Mouse (Mus musculus) cerebral cortex, adult 2 months (tissue): Measurements from ENCODE around the gene Tmem80.

Experiments used
- WGBS: fragments of 180-500 bp; shearing (Covaris S2); methylation state at CpG from one replicate; pipeline ENCODE4 v1.1.7; 2018; 5-methylcytosine and 5-hydroxymethylcytosine counted together

Tmem80 gene

GRCm38 (mm10) chr7:141324686-141325085, 2.9 kb upstream of the Tmem80 start:
- WGBS = 73% methylated on average over 1 of the region's 1 CpGs

GRCm38 (mm10) chr7:141326546-141327446, 743 bp upstream of the Tmem80 start:
- WGBS = 3% methylated on average over 35 of the region's 35 CpGs

GRCm38 (mm10) chr7:141328373-141328990, 943 bp downstream of the Tmem80 start:
- WGBS = 8% methylated on average over 24 of the region's 24 CpGs

- WGBS = 81% methylated on average over 6 of the region's 6 CpGs
Measured at GRCm38 (mm10) chr7:141331990-141332389, 4.5 kb downstream of the Tmem80 start.

GRCm38 (mm10) chr7:141335044-141335579, 7.6 kb downstream of the Tmem80 start:
- 51% methylated on average over 2 of the region's 2 CpGs for WGBS

- 48% methylated on average over 4 of the region's 4 CpGs for WGBS
Measured at GRCm38 (mm10) chr7:141335682-141336081, 8.1 kb downstream of the Tmem80 start.

GRCm38 (mm10) chr7:141336296-141336695, 8.8 kb downstream of the Tmem80 start:
- WGBS = 76% methylated on average over 3 of the region's 3 CpGs

GRCm38 (mm10) chr7:141337716-141338416, 10.3 kb downstream of the Tmem80 start:
- WGBS = 80% methylated on average over 3 of the region's 3 CpGs

- 20% methylated on average over 23 of the region's 23 CpGs for WGBS
Measured at GRCm38 (mm10) chr7:141338576-141339131, 11.1 kb downstream of the Tmem80 start, which contains the start of gene Eps8l2. Gene Eps8l2 (plus strand): TSS chr7:141338880.

- 63% methylated on average over 20 of the region's 20 CpGs for WGBS
Measured at GRCm38 (mm10) chr7:141339215-141339920, 11.8 kb downstream of the Tmem80 start.

- WGBS = 89% methylated on average over 7 of the region's 7 CpGs
Measured at GRCm38 (mm10) chr7:141340023-141340422, 12.5 kb downstream of the Tmem80 start.

- WGBS = 86% methylated on average over 6 of the region's 6 CpGs
Measured at GRCm38 (mm10) chr7:141340476-141340875, 12.9 kb downstream of the Tmem80 start.

GRCm38 (mm10) chr7:141341689-141342226, 14.2 kb downstream of the Tmem80 start:
- 93% methylated on average over 10 of the region's 10 CpGs for WGBS

- WGBS = 53% methylated on average over 2 of the region's 2 CpGs
Measured at GRCm38 (mm10) chr7:141343230-141343629, 15.7 kb downstream of the Tmem80 start.

GRCm38 (mm10) chr7:141343696-141344095, 16.2 kb downstream of the Tmem80 start:
- WGBS = 76% methylated on average over 7 of the region's 7 CpGs

- WGBS = 94% methylated on average over 5 of the region's 5 CpGs
Measured at GRCm38 (mm10) chr7:141344787-141345186, 17.2 kb downstream of the Tmem80 start.

GRCm38 (mm10) chr7:141351061-141351460, 23.5 kb downstream of the Tmem80 start:
- 83% methylated on average over 6 of the region's 6 CpGs for WGBS

- WGBS = 58% methylated on average over 8 of the region's 8 CpGs
Measured at GRCm38 (mm10) chr7:141355051-141355450, 27.5 kb downstream of the Tmem80 start.

- WGBS = 46% methylated on average over 12 of the region's 12 CpGs
Measured at GRCm38 (mm10) chr7:141355626-141356326, 28.2 kb downstream of the Tmem80 start.

GRCm38 (mm10) chr7:141356971-141357370, 29.4 kb downstream of the Tmem80 start:
- 61% methylated on average over 14 of the region's 14 CpGs for WGBS
